Mouse (Mus musculus) intestine, postnatal 0 days (tissue): ENCODE results near the gene Ifnab. TPM values are rescaled to one million over a fixed set of nuclear protein-coding genes. Genes with fewer than 3 reads are reported as not detected.

Experiments
- ATAC-seq: fragments of 200-750 bp; cut with Nextera tagmentation; 2 replicates; pipeline ENCODE4 v1.8.0; 2017; ENCODE audit warnings: mild to moderate bottlenecking, moderate TSS enrichment, moderate library complexity
- H3K27ac ChIP-seq: fragments of 300-500 bp; sonication (generic); 2 replicates; pipeline ENCODE4 v1.5.1; 2014; ENCODE audit warnings: mild to moderate bottlenecking, low read depth, low read length, moderate library complexity
- H3K27me3 ChIP-seq: fragments of 300-500 bp; sonication (generic); replicated peaks from 2 replicates; pipeline ENCODE4 v1.6.1; 2014; ENCODE audit warnings: low read length, mixed read lengths; ENCODE audit not compliant: control insufficient read depth, insufficient read depth
- H3K36me3 ChIP-seq: fragments of 300-500 bp; sonication (generic); 2 replicates; pipeline ENCODE4 v1.6.1; 2014; ENCODE audit warnings: mild to moderate bottlenecking, moderate library complexity; ENCODE audit not compliant: control insufficient read depth, insufficient read depth
- H3K4me1 ChIP-seq: fragments of 300-500 bp; sonication (generic); replicated peaks from 2 replicates; pipeline ENCODE4 v1.6.1; 2014; ENCODE audit warnings: antibody characterized with exemption, low read length, mixed read lengths; ENCODE audit not compliant: control insufficient read depth, insufficient read depth
- H3K4me2 ChIP-seq: fragments of 300-500 bp; sonication (generic); replicated peaks from 2 replicates; pipeline ENCODE4 v1.6.1; 2014; ENCODE audit warnings: low read depth, mild to moderate bottlenecking, moderate library complexity
- H3K4me3 ChIP-seq: fragments of 300-500 bp; sonication (generic); 2 replicates; pipeline ENCODE4 v1.5.1; 2014; ENCODE audit warnings: low read depth, low read length
- H3K9ac ChIP-seq: fragments of 300-500 bp; sonication (generic); 2 replicates; pipeline ENCODE4 v1.6.1; 2014; ENCODE audit warnings: mild to moderate bottlenecking, low read depth, low read length
- H3K9me3 ChIP-seq: fragments of 300-500 bp; sonication (generic); 2 replicates; pipeline ENCODE4 v1.6.1; 2016; ENCODE audit warnings: mixed run types; ENCODE audit not compliant: control insufficient read depth
- CTCF ChIP-seq: sonication (generic); IDR thresholded peaks from 2 replicates; pipeline ENCODE4 v1.5.1; 2016; ENCODE audit warnings: low read depth, mild to moderate bottlenecking, control low read depth, antibody characterized with exemption, moderate library complexity
- WGBS: fragments of 180-500 bp; shearing (Covaris S2); extraction: QIAGEN DNeasy Blood & Tissue Kit; methylation state at CpG from one replicate; pipeline ENCODE4 v1.1.7; 2014; 5-methylcytosine and 5-hydroxymethylcytosine counted together
- polyA plus RNA-seq: library from polyadenylated mRNA; unstranded; fragments of >200 nt; fragmentation: Nextera tagmentation; extraction: Ambion mirVana; gene quantifications from 2 replicates; pipeline ENCODE4 v1.2.1, GENCODE M21; 2015

Gene Ifnab
- polyA plus RNA-seq, result not detected in 2 replicates

DNA sequence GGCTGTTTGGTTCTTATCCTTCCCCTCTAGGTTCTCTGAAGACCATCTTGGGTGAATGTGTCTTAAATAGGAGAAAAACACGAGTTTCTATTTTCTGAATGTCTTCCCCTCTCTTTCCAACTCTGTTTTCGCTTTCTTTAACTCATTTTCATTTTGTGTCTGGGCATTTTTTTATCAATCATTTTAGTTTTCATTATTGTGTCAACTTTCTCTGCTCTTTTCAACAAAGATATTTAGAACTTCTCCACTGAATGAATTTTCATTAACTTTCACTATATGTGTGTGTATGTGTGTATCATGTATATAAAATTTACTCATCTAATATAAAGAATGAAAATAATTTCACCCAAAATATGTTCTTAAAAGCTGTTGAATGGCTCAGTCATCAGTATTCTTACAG is at the start of gene Ifnab:
TSS of gene Ifnab (minus strand) at position 101 of the 400 bp plus-strand sequence.
- TF ChIP-seq CTCF, result no peak
- H3K4me2 ChIP-seq, result no peak within 1 kb of the TSS
- H3K27me3 ChIP-seq, result no peaks in the 10 kb centered on the region
- WGBS, result 65% methylated on average over 2 of the region's 2 CpGs
- H3K4me3 ChIP-seq, result no peak within 1 kb of the TSS
- no peaks in the 10 kb centered on the region for H3K36me3 ChIP-seq
- ATAC-seq, result no peak
- H3K9me3 ChIP-seq, result no peaks in the 10 kb centered on the region
- no peak within 1 kb of the TSS for H3K27ac ChIP-seq
- no peak within 1 kb of the TSS for H3K9ac ChIP-seq
- H3K4me1 ChIP-seq, result no peaks in the 10 kb centered on the region

DNA sequence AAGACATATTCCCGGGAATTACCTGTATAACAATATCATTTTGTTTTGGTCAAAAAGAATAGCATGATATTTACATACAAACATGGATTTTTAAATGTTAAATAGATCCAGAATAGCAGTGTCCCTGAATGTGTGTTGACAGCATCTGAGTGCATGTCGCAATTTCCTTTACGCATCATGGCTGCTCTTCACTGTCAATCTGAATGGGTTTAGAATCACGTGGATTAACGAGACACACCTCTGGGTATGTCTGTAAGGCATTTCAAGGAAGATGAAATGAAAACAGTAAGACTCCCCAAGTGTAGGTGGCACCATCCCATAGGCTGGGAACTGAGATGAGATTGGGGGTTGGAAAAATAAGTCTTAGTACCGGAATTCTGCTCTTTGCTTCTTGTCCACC is 47.9 kb upstream of the Ifnab start:
- Histone ChIP-seq H3K9ac (no peak overlapping the region), H3K27me3 (no peaks in the 10 kb centered on the region), H3K27ac (no peak overlapping the region), H3K9me3 (no peaks in the 10 kb centered on the region), H3K36me3 (no peaks in the 10 kb centered on the region), H3K4me3 (no peak overlapping the region), H3K4me2 (no peak overlapping the region), H3K4me1 (no peaks in the 10 kb centered on the region)
- WGBS, result 83% methylated on average over 6 of the region's 6 CpGs
- no peak for ATAC-seq
- no peak for TF ChIP-seq CTCF

DNA sequence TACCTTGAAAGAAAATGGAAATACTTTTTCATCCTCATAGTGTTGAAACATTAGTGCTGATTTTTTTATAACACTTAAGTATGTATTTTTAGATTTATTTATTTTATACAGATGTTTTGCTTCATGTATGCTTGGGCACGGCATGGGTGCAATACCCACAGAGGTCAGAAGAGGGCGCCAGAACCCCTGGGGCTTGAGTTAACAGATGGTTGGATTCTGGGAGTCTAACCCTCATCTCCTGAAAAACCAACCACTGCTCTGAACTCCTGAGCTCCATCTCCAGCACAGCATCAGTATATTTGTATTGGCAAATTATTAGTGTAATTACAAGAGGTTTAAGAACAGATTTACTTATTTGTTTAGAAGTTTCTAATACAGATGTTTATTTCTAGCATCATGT is 47.3 kb upstream of the Ifnab start:
- peak; percentile 89 for TF ChIP-seq CTCF
- WGBS, result 4% methylated on average over 2 of the region's 2 CpGs
- ATAC-seq, result no peak
- Histone ChIP-seq H3K36me3 (no peaks in the 10 kb centered on the region), H3K4me2 (no peak overlapping the region), H3K4me1 (no peaks in the 10 kb centered on the region), H3K9ac (no peak overlapping the region), H3K27ac (no peak overlapping the region), H3K4me3 (no peak overlapping the region), H3K9me3 (no peaks in the 10 kb centered on the region), H3K27me3 (no peaks in the 10 kb centered on the region)

DNA sequence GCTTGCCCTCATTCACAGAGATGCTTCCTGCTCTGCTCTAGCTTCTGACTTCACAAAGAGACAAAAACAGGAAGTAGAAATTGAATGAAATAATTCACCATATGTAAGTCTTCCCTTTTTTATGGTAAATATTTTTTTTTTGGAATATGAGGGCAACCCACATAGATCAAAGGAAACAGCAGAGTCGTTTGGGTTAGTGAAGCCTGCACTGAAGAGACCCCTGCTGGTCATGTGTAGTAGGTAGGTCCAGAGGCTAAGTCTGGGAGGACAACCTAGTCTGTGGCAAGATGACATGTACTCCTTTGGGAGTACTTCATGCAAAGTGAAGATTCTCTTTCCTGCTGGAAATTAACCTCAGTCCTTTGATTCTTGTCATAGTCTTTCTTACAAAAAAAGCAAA is 36.2 kb upstream of the Ifnab start:
- no peaks in the 10 kb centered on the region for H3K9me3 ChIP-seq
- no peak overlapping the region for H3K9ac ChIP-seq
- H3K27ac ChIP-seq, result no peak overlapping the region
- 0% methylated on average over 1 of the region's 1 CpGs for WGBS
- no peak for ATAC-seq
- H3K36me3 ChIP-seq, result no peaks in the 10 kb centered on the region
- no peak overlapping the region for H3K4me2 ChIP-seq
- TF ChIP-seq CTCF, result peak; percentile 80
- H3K4me1 ChIP-seq, result no peaks in the 10 kb centered on the region
- H3K27me3 ChIP-seq, result no peaks in the 10 kb centered on the region
- H3K4me3 ChIP-seq, result no peak overlapping the region

DNA sequence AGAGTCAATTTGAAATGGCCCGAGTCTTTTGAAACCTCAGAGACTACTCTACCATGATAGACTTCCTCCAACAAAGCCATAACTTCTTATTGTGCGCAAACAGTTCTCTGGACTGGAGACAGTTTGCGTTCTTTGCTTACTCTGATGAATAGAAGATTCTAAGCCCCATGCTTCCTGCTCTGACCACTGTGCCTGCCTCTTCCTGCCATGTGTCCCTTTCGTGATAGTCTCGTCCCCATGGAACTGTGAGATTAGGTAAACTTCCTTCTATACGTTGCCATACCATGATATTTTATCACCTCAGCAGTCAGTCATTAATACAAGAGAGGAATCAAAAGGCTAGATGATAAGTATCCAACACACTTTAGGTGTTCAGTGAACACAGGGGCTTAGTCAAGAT is 35.6 kb upstream of the Ifnab start:
- H3K4me1 ChIP-seq, result no peaks in the 10 kb centered on the region
- TF ChIP-seq CTCF, result no peak
- no peaks in the 10 kb centered on the region for H3K27me3 ChIP-seq
- WGBS, result 74% methylated on average over 6 of the region's 6 CpGs
- H3K9me3 ChIP-seq, result no peaks in the 10 kb centered on the region
- H3K4me3 ChIP-seq, result no peak overlapping the region
- H3K4me2 ChIP-seq, result no peak overlapping the region
- no peak overlapping the region for H3K27ac ChIP-seq
- ATAC-seq, result no peak
- no peak overlapping the region for H3K9ac ChIP-seq
- no peaks in the 10 kb centered on the region for H3K36me3 ChIP-seq

DNA sequence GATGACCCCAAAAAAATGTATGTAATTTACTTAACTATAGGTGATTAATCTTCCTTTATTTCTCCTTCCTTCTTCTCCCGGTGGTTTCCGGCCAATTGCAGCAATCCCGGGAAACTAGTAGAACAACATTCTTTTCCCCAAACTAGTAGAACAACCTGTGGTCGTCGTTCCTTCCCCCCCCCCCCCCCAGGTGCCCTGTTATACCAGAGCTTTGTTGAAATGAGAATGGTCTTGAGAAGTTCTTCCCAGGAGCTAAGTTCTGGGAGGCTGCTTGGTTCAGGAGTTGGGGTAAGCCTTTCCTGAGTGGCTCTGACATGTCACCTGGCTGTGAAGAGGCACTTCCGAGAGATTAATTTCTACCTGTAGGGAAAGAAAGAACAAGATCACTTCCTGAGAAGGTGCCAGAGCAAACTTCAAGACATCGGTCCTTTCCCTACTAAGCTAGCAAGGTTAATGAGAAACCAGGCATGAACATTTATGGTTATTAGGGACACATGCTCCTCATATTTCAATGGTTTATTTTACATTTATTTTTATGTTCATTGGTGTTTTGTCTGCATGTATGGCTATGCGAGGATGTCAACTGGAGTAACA is 32.4 kb upstream of the Ifnab start:
- peak overlapping the region; percentile 85; the same call in 1 of the 2 replicates for H3K4me3 ChIP-seq
- peak overlapping the region; percentile 74 for H3K4me2 ChIP-seq
- no peaks in the 10 kb centered on the region for H3K27me3 ChIP-seq
- ATAC-seq, result peak; percentile 11; the same call in 1 of the 2 replicates
- no peaks in the 10 kb centered on the region for H3K9me3 ChIP-seq
- TF ChIP-seq CTCF, result no peak
- H3K4me1 ChIP-seq, result 0 out of 2 replicates have a peak, but pooled peaks cover 4% of the 10 kb centered on the region
- H3K27ac ChIP-seq, result peak overlapping the region; percentile 75
- 23% methylated on average over 8 of the region's 8 CpGs for WGBS
- H3K9ac ChIP-seq, result no peak overlapping the region
- 0 out of 2 replicates have a peak, but pooled peaks cover 4% of the 10 kb centered on the region for H3K36me3 ChIP-seq
